Mouse (Mus musculus) embryo, embryonic 11 days (tissue): ENCODE data around the gene Ext2.

ENCODE experiments used
- DNase-seq: peaks from one replicate; pipeline ENCODE4 v3.0.0-alpha.2; 2015

Ext2 gene

DNA sequence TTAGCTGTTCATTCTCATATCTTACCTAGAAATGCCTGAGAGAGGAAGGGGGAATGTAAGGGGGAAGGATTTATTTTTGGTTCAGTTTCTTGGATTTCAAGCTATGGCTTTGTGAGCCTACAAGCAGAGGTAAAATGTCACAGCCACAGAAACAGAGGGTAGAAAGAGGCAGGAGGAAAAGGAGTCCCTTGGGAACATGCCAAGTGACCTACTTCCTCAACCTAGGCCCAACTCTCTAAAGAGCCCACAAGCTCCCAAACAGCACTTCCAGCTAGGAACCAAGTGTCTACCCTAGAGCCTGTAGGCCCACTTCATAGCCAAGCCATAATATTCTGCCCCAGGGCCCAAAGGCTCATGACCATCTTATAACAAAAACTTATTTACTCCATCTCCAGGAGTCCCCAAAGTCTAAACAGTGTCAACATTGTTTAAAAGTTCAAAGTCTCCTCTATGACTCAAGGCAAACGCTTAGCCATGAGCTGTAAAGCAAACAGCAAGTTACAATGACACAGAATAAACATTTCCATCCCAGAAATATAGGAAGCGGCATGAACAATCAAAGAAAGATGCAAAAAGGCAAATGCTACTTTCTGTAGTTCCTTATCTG is 99.1 kb downstream of the Ext2 start:
- DNase-seq, result no peak

DNA sequence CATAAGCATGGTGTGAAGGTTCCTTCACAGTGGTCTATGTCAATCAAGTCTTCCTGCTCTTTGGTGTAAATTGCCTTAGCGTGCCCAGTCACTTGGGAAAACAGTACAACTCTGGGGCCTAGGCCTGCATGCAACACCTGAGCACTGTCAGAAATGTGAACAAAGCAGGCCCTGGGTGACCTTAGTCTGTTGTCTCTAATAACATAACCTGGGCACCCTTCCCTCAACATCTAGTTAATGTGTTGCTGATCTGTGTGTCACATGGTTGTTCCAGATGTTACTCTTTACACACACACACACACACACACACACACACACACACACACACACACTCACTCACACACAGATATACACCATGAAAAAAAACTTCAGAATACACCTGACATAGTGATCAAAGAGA is 101.4 kb downstream of the Ext2 start:
- no peak for DNase-seq

DNA sequence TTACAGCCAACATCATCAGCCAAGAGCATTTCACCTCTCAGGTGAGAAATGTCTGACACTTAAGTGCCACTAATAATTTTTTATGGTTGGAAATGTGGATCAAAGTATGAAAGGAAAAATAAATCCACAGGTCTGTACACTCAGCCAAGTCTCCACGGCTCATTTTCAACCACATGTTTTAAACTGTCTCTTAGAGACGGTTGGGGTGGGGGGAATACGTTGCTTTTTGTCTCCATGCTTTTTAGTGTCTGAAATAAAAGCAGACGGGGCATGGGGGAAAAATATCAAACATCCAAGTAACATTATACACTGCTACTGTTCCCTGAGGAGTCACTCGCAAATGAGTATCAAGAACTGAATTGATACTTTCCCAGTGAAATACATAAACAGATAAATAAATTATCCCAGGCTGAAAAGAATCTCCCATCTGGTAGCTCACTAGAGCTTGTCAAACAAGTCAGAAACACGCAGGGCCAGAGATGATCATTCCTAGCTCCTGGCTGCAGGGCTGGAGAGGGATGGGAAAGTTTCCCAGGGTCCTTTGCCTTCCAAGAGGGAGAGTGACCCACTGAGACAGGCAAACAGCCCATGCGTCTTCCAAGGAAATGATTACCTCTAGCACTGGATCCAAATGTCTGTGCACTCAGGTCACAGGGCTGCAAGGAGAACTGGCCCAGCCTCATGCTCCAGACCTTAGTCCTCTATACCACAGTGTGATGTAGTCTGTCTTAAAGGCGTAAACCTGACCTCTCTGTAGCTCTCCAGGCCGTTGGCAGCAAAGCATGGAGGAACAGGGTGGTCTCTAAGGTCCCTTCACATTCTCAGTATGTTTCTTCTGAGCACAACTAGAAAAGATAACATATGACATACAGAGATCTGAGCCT is 102.3 kb downstream of the Ext2 start:
- DNase-seq, result no peak

DNA sequence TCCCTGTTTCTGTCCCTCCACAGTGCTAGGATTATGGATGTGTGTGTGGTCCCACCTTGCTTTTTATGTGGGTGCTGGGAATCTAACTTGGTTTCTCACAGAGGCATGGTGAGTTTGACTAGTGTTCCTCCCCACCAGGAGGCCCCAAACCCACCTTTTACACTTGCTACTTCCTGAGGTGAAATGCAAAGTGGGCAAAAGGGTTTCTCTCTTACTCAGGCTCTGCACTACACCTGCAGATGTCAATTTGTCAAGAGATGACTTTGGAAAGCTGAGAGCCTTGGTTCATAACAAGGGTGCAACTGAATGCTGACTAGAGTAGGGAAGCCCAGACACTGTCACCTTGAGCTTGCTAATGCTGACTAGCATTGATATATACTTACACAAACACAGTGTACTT is 109.1 kb downstream of the Ext2 start:
- DNase-seq, result no peak

DNA sequence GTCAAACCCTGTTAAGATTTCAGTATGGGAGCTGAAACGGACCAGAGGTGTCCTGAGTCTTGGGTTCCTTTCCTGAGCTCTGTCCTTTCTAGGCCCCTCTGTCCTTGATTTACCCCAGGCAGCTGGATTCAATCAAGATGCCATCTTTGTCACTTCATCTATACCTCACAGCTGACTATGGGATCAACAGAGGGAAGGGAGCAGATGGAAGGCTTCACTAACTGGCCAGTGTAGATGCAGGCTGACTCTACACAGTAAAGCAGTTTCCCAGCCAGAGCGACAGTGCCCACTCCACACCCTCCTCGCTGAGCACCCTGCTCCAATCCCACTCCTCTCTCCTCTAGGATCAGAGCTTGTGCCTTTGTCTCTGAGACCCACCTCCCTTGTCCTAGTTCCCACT is 110.9 kb downstream of the Ext2 start:
- no peak for DNase-seq

DNA sequence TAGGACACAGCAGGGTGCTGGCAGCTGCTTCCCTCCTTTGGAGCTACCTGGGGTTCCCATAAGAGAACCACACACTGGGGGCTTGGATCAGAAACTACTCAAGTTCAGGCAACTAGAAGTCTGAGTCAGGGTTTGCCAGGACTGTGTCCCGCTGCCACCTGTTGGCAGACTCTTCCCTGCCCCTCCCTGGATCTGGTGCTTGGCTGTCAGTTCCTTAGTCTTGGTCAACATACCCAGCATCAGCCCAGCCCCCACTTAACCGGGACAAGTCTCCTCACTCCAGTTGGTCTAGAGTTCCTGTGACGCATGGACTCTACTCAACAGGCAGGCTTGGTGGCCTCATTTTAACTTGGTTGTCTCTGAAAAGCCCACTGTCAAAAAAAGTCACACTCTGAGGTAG is 112.7 kb downstream of the Ext2 start:
- no peak for DNase-seq

DNA sequence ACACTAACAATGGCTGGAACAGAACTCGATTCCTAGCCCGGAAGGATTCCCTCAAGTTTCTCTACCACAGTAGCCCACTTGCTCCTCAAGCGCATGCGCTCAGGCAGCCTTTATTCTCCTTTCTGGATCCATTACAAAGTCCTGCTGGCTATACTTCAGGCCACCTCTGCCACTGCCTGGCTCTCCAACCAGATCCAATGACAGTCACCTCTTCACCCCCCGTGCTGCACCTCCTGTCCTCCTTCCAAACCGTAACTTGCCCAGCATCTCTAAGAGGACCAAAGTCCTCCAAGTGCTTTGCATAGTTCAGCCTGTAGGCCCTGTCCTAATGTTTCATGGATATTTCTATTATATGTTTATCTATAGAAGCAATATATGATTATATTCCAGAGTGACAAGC is 113.1 kb downstream of the Ext2 start:
- DNase-seq, result no peak

DNA sequence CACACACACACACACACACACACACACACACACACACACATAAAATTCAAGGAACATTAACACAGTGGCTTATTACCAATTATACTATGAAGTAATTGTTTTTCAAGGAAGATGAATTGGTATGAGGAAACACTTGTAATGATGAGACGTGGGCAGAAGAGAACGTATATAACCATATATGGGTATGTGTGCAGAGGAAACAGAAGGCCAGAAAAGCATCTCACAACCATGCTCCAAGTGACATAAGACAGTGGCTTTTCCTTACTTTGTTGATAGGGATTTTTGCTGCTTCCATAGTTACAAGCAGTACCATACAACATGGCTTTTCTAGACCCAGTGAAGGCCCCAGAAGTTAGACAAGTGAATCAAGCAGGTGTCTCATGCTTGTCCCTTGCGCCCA is 115.5 kb downstream of the Ext2 start:
- no peak for DNase-seq

DNA sequence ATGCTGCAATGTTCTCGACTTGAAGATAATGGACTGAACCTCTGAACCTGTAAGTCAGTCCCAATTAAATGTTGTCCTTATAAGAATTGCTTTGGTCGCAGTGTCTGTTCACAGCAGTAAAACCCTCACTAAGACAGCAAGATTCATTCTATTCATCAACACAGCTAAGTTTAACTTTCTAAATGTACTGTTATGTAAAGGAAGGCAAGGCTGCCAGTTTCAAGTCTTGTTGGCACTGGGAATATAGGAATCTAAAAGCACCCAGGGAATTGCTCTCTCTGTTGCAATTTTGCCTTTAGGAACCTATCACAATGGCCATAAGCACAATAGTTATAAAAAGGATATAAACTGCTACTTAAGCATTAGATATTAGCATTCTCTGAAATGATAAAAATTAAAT is 116.0 kb downstream of the Ext2 start:
- DNase-seq, result no peak

DNA sequence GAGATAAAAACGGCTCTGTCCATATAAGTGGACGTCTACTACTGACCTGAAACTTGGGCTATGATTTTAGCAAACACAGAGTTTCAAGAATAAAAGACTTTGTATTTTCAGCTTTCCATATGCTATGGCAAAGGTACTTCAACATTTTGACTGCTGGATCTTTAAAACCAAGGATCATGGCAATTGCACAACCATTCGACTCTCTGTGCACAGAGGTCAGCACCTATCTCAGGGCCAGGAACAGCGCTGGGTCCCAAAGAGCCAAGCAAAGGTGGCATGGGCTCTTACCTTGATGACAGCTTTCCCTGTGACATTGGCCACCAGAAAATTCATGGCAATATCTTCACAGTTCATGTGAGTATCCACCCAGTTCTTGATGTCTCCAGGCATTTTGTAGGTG is 118.2 kb downstream of the Ext2 start:
- DNase-seq, result no peak

DNA sequence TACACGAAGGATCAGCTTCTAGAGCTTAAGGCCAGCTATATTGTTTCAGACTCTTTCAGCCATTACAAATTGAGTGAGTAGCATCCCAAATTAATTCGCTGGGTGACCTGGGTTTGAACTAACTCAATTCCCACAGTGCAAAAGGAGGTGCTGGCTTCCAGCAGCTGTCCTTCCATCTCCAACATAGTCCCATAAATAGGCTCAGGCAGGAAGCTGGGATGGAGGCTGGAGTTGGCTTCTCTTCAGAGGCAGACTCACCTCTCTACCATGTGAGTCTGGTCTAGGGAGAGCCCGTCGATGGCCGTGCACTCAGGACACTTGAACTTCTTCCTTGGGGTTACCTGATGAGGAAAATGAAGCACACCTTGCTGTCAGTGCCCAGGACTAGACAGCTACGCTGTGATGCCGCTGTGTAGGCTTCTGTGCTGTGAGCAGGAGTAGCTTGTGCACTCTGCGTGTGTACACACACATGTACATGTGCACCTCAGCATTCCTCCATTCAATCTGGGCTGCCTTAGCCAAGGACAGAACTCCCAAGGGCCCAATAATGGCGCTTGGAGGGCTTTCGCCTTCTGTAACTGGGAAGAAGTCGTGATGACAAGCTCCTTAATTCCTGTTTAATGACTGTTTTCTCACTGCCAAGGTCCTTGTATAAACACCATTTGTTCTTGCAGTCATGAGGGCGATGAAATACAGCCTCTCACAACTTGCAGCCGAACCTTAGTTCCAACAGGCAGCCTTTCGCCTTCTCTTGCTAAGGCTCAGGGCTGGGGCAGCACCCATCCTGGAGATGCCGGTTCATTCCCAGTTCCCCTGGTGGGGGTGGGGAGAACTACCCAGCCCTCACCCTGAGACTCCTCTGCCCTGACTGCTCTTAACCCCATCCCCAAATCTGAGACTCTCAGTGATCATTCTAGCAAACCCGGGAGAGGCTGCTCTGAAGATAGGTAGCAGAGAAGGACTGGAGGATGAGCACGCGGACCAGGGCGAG is 119.1 kb downstream of the Ext2 start:
- peak; percentile 47 for DNase-seq

DNA sequence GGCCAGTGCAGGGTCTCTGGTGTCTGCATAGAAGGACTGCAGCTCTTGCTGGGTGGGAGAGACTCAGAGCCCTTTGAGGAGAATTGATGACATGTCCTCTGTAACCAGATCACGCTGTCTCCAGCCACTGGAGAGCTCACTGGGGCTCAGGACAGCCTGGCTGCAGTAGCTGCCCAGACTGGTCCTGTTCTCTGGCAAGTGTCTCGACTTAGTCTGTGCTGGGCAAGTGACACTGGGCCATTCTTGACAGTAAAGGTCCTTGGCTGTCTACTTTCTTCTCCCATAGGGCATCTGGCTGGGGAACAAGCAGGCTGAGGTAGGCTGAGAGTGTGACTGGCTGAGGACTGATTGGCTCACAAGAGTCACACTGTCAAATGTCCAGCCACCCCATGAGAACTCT is 123.0 kb downstream of the Ext2 start:
- no peak for DNase-seq

DNA sequence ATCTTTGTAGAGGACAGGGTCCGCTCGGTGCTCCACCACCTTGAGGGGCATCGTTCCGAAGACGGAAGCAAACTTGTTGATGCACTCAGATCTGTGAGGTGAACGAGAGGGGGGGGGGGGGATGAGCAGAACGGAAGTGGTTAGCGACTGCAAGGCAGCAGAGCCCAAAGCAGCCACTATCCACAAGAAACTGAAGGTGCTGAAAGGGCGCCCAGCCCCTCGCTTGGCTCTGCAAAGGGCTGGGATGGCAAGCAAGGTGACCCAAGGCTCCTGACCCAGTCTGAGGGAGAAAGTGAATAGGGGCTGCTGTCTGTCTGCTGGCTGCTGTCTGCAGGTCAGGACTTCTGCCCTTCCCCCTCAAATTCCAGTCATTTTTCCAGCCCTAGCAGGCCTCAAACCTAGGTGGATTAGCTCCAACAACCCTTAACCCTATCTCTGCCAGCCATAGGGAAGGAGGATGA is 126.2 kb downstream of the Ext2 start:
- peak; percentile 60 for DNase-seq

DNA sequence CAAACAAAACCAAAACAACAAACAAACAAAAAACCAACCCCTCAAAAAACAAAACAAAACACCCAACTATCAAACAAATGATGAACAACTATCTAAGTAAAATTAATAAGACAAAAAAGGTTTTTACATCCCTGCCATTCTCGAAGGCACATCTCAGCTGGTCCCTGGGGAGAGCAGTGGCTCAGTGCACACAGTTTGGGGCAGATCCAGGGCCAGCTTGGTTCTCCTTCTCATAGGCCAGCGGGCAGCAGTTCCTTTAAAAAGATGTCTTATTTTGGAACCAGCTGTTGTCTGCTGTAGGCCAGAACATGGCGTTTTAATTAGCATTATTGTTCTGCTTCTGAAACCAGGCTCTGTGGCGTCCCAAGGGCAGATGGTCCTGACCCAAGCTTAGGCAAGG is 129.3 kb downstream of the Ext2 start:
- no peak for DNase-seq

DNA sequence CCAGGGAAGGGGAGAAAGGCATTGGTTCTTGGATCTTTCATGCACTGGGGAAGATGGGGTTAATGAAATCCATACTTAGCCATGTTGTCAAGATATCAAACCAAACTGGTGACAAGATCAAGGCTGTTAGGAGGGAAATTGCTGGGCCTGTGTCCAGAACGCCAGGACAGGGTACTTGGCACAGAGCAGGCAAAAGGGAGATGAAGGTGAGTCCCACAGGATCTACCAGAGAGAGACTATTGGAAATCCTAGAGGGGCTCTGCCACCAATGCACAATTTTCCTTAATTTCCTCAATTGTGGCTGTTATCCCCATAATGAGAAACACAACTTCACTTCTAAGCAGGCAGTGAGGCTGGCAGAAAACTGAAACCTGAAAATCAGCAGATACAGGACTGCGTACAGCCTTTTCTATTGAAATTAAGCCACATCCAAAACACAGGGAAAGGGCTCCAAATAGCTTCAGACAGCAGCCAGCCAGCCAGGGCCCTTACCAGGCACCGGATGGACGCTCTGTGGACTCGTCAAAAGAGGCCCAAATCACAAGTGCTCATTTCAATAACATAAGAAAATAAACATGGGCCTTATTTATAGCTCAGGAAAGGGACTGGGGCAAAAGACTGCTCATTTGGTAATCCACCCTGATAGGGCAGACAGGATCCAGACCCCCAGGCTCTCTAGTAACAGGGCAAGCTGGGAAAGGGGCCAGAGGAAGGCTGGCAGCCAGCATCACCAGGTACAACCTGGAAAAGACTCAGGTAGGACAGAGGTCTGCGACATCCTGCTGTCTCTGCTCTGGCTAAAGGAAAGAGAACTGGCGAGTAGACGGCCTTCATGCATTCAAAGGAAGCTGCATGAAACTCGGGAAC is 132.1 kb downstream of the Ext2 start:
- DNase-seq, result no peak

DNA sequence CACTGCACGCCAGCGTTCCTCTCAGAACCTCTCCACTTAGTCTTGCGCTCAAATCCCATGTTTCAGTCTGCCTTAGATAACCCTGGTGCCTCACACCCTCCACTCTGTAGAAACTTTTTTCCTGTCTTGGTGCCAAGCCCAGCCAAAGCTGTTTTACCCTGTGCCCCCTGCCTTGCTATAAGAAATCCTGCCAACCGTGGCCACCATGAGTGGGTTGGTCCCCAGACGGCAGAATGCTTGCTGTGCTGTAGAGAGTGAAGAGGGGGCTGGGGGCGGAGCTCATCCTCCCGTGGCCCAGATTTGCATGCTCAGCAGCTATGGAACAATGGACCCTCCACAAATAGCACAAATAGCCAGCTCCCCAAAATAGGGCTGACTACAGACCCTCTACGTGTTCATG is 138.7 kb downstream of the Ext2 start:
- no peak for DNase-seq

DNA sequence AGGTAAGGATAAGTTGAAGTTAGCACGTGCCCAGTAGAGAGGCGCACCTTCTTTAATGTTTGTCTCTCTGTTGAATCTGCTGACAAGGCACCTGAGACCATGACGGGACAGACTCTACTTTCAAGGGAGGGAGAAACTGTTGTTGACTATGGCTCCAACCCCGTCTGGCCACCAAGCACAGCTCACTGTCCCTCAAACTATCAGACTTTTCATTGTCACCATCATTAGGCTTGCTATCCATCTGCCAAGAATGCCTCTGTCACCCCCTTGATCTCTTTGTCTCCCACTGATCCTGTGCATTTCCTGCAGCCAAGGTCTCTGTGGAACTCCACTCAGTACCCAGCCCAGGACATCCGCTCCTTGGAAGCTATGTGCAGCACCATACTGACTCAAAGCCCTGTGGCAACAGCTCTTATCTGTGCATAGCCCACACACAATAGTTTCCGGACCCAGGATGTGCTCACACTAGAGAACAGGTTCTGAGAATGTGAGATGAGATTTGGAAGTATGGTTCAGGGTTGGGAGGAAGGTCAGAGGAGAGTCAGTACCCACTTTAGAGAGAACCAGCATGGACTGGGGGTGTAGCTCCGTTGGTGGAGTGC is 139.7 kb downstream of the Ext2 start:
- no peak for DNase-seq

DNA sequence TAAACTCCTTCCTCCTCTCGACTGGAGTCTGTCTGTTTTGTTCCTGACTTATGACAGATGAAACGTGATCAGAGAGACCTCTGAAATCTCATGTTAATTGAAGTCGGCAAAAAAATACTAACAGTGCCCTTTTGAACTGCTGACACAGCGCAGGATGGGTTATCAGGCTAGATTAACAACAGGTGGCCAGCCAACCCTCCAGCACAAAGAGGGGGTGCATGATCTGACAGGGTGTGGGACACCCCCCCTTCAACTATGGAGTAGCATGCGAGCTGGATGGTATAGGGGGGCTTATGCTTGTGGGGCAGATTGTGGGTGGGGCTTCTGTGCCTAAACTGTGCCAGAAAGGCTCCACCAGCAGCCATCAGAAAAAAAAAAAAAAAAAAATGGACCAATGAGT is 141.0 kb downstream of the Ext2 start:
- DNase-seq, result no peak

DNA sequence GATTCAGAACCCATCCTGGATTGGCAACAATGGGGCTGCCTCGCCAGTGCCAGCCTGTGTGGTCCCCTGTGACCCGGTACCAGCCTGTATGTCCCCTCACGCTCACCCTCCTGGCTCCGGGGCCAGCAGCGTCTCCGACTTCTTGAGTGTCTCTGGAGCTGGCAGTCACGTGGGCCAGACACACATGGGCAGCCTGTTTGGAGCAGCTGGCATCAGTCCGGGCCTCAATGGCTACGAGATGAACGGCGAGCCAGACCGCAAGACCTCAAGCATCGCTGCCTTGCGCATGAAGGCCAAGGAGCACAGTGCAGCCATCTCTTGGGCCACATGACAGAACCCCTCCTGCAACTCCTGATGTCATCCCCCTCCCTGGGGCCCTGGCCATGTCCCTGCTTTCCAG is 145.1 kb downstream of the Ext2 start:
- DNase-seq, result no peak

DNA sequence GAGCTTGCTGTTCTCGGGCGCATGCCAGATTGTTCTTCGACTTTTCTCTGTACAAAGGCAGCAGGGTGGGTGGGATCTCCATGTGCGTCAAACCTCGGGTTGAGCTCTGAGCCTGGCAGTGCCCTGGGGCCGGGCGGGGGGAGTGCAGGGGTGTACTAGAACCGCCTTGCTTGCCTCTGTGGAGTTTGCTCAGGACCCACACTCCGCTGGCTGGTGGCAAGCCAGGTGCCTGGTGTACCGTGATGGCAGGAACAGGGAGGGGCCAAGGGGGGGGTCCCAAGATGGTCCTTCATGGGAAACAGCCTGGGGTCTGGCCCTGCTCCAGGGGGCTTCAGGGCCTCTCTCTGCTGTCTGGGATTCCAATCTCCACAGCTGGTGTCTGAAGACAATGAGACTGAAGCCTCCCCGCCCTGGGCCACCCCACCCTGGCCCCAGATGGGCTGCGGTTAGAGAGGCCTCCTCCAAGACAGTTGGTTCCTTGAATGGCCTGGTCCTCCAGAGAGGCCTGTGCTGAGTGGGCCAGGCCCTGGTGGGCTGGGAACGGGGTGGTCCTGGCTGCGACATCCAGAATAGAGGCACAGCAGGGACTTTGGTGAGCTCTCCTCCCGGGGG is 150.7 kb downstream of the Ext2 start:
- no peak for DNase-seq

DNA sequence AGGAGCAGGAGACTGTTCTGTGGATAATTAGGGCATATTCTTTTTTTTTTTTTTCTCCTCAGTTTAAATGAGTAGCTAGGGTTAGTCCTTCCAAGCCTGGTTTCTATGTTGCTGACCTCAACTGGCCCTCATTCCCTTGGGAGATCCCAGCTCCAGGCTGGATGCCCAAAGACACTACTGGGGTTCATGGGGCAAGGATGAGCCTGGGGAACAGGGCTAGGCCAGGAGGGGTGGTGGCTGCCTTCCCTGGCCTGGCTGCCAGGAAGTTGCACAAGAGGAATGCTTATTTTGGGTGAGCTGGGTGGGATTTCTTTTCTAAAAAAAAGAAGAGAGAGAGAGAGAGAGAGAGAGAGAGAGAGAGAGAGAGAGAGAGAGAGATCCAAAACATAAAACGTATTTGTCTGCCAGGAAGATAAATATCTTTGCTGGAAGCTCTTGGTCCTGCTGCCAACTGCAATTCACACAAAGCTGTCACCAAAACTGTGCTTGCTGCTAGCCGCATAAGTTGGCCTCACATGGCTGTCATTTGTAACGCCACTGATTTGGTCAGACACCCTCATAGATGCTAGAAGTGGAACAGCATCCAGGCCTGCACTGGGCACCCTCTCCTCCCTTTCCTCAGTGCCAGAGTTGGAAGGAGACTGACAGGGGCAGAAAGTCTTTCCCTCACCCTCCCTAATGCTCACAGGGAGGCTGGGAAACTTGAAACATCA is 156.1 kb downstream of the Ext2 start:
- DNase-seq, result no peak
